28 mouse cellular contexts compared by ENCODE assay signal in the genomic region with DNA sequence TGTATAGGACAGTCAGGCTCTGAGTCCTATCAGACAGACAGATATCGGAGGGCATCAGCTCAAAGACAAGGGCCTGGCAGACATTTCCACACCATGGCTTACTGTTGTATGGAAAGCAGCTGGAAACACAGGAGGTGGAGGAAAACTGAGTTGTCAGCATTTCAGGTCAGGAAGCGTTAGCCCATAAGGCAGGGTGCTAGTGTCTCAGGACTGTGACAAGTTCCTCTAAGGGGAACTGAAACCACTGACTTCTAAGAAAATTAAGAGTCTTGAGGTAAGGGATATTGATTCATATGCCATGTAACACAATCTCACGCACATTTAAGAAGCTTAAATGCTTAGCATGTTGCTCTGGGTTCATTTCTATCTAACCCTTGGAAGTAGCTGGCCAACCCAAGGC.
A peak's percentile ranks its signal among the peaks of the same experiment; 100 is the strongest.
DNase-seq lines count a peak whose midpoint lies in the region; ATAC-seq and TF ChIP-seq lines count a peak whose summit lies in the region.
"Had no signal": no experiment of that assay in that cellular context is flagged by ENCODE, and none has a peak within 500 bp of the region (broad histone marks: within the 10 kb centered on the region; RNA-seq: fewer than 3 reads in every experiment).

No protein-coding gene starts in this region.

- H3K27ac ChIP-seq in heart, embryonic 13.5 days (replicated peaks) = 0 out of 2 replicates have a peak overlapping the region, but pooled peaks have one; percentile 8
- no peak overlapping the region for H3K27ac ChIP-seq in heart, adult 2 months
- H3K27ac ChIP-seq in forebrain, embryonic 12.5 days = no peak overlapping the region
- H3K27ac ChIP-seq: heart, embryonic 15.5 days; hindbrain, embryonic 12.5 days; limb, embryonic 12.5 days; midbrain, embryonic 13.5 days had no signal

- H3K4me1 ChIP-seq in heart, embryonic 13.5 days = peaks cover 59% of the 10 kb centered on the region
- peaks cover 21% of the 10 kb centered on the region for H3K4me1 ChIP-seq in heart, adult 2 months (ENCODE audit: control insufficient read depth, insufficient read depth, low read length)
- no peaks in the 10 kb centered on the region for H3K4me1 ChIP-seq in forebrain, embryonic 12.5 days

- no peak for TF ChIP-seq EP300 in heart, adult 2 months (IDR thresholded peaks at IDR 0.05; ENCODE audit: insufficient read depth, low read depth, low read length)

- H3K9me3 ChIP-seq in heart, embryonic 13.5 days = no peaks in the 10 kb centered on the region
- no peaks in the 10 kb centered on the region for H3K9me3 ChIP-seq in forebrain, embryonic 12.5 days
- H3K9me3 ChIP-seq: G1E; heart, embryonic 15.5 days; hindbrain, embryonic 12.5 days; limb, embryonic 12.5 days; midbrain, embryonic 13.5 days had no signal

- TF ChIP-seq CTCF in heart, adult 2 months (IDR thresholded peaks at IDR 0.05) = no peak

- H3K4me3 ChIP-seq in heart, embryonic 13.5 days = no peak overlapping the region
- H3K4me3 ChIP-seq in heart, adult 2 months = no peak overlapping the region
- H3K4me3 ChIP-seq in forebrain, embryonic 12.5 days (replicated peaks) = no peak overlapping the region
- H3K4me3 ChIP-seq: erythroblast, embryonic 14.5 days; heart, embryonic 15.5 days; hindbrain, embryonic 12.5 days; limb, embryonic 12.5 days; midbrain, embryonic 13.5 days had no signal

- TF ChIP-seq POLR2A in heart, adult 2 months (IDR thresholded peaks at IDR 0.05; ENCODE audit: insufficient read depth, low read depth, low read length) = no peak

- H3K9ac ChIP-seq in heart, embryonic 13.5 days = no peak overlapping the region
- H3K9ac ChIP-seq in heart, adult 2 months (ENCODE audit: low read depth, low read length) = no peak overlapping the region
- H3K9ac ChIP-seq in forebrain, embryonic 12.5 days = no peak overlapping the region
- H3K9ac ChIP-seq: forebrain, postnatal 0 days; heart, embryonic 15.5 days; hindbrain, embryonic 12.5 days; limb, embryonic 12.5 days; midbrain, embryonic 13.5 days had no signal

- ATAC-seq in heart, embryonic 13.5 days (ENCODE audit: extremely low read depth, insufficient number of reproducible peaks, low FRiP score, low TSS enrichment) = no peak
- ATAC-seq in granulocyte monocyte progenitor cell, adult 5-6 weeks (replicated peaks; ENCODE audit: poor library complexity, severe bottlenecking) = peak; percentile 91
- ATAC-seq in monocyte, adult 5-6 weeks (replicated peaks; ENCODE audit: insufficient number of reproducible peaks, low FRiP score, low TSS enrichment, poor library complexity, severe bottlenecking) = peak; percentile 67
- ATAC-seq in forebrain, embryonic 12.5 days (ENCODE audit: low FRiP score) = no peak
- ATAC-seq: forebrain, postnatal 0 days; intestine, embryonic 16.5 days; midbrain, embryonic 13.5 days had no signal

- 47% methylated on average over 3 of the region's 3 CpGs for WGBS in heart, embryonic 13.5 days
- 70% methylated on average over 3 of the region's 3 CpGs for WGBS in heart, adult 2 months
- WGBS in forebrain, embryonic 12.5 days = 91% methylated on average over 3 of the region's 3 CpGs

- H3K79me2 ChIP-seq in heart, adult 2 months (replicated peaks; ENCODE audit: control insufficient read depth, insufficient read depth, low read length) = peaks cover 11% of the 10 kb centered on the region

- no peak overlapping the region for H3K4me2 ChIP-seq in heart, embryonic 13.5 days
- H3K4me2 ChIP-seq in forebrain, embryonic 12.5 days = no peak overlapping the region
- H3K4me2 ChIP-seq: heart, embryonic 15.5 days; hindbrain, embryonic 12.5 days; limb, embryonic 12.5 days; liver, embryonic 11.5 days; midbrain, embryonic 13.5 days had no signal

- H3K27me3 ChIP-seq in heart, embryonic 13.5 days (replicated peaks) = no peaks in the 10 kb centered on the region
- H3K27me3 ChIP-seq in heart, adult 2 months (ENCODE audit: control insufficient read depth, insufficient read depth, low read length) = no peaks in the 10 kb centered on the region
- H3K27me3 ChIP-seq in forebrain, embryonic 12.5 days = peaks cover 12% of the 10 kb centered on the region
- H3K27me3 ChIP-seq: heart, embryonic 15.5 days; hindbrain, embryonic 12.5 days; limb, embryonic 12.5 days had no signal

- intact Hi-C loops in heart, adult 2 months (cut with DNase I) = no loop called here

- DNase-seq in heart, adult 2 months = no peak
- peak; percentile 18 to 19 for DNase-seq in B cell, adult 2 months
- DNase-seq in kidney, adult 18-20 months = no peak
- DNase-seq in cerebellum, postnatal 4 days (ENCODE audit: low spot score in 2 of 2) = no peak
- DNase-seq: adrenal gland, postnatal 10 days; cerebellum, adult 11 months; cerebellum, adult 9-11 months; forebrain, postnatal 0 days; gastrocnemius, postnatal 25 days; kidney, adult 9 months; kidney, postnatal 14 days; layer of hippocampus, adult 9-11 months; lung, adult 2 months; retina, postnatal 1 day; right cerebral cortex, postnatal 25 days; thymus, postnatal 14 days had no signal

- no peaks in the 10 kb centered on the region for H3K36me3 ChIP-seq in heart, embryonic 13.5 days
- peaks cover 19% of the 10 kb centered on the region for H3K36me3 ChIP-seq in heart, adult 2 months (ENCODE audit: control insufficient read depth, insufficient read depth, low read length)
- H3K36me3 ChIP-seq in forebrain, embryonic 12.5 days (replicated peaks) = no peaks in the 10 kb centered on the region
- H3K36me3 ChIP-seq: heart, embryonic 15.5 days; hindbrain, embryonic 12.5 days; limb, embryonic 12.5 days; midbrain, embryonic 13.5 days had no signal

Comparison
In these comparisons a context has a peak if more than half of its experiments do, and no peak if none do; other contexts are left out.
1. ATAC-seq: peak in granulocyte monocyte progenitor cell, adult 5-6 weeks (single experiment) and monocyte, adult 5-6 weeks (single experiment); none in heart, embryonic 13.5 days (single experiment) and forebrain, embryonic 12.5 days (single experiment).
2. DNase-seq: peak in B cell, adult 2 months (2 of 2); none in heart, adult 2 months (0 of 2), kidney, adult 18-20 months (single experiment) and cerebellum, postnatal 4 days (0 of 2).